Mouse (Mus musculus) stomach, postnatal 0 days (tissue): ENCODE data around the gene Ccdc89.

ENCODE experiments used
- CTCF ChIP-seq: IDR thresholded peaks from 2 replicates; pipeline ENCODE4 v1.5.1; 2016; ENCODE audit warnings: antibody characterized with exemption, low read depth, mild to moderate bottlenecking, moderate library complexity
- EP300 ChIP-seq: optimal IDR thresholded peaks from 2 replicates; pipeline ENCODE3; 2016; ENCODE audit warnings: antibody characterized with exemption

DNA sequence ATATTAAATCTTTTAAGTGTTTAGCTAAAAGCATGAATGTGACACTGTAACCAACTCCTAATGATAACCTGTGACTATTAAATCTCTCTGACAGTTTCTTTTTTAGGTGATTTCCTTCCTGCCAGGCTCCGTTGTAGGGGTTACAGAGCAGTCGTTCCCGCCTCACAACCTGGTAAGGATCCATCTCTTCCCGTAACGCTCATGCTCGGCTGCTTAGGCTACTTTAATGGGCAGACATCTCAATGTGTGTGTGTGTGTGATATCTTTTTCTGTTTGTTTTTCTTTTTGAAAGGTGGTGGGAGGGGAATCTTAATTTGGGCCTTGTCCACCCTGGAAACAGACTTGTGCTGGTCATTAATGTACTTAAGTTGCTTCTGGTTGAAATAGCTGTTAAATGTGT, 17.8 kb downstream of the Ccdc89 start:
- TF ChIP-seq CTCF (no peak), EP300 (no peak)
